Comparison of ENCODE assay signal across 12 mouse cellular contexts in genomic region chr12:85970191-85970590, GRCm38 (mm10).
DNase-seq lines count a peak whose midpoint lies in the region; ATAC-seq and TF ChIP-seq lines count a peak whose summit lies in the region.
"Had no signal": no experiment of that assay in that cellular context is flagged by ENCODE, and none has a peak within 500 bp of the region (broad histone marks: within the 10 kb centered on the region; RNA-seq: fewer than 3 reads in every experiment).

No protein-coding gene starts in this region.

- no peak overlapping the region for H3K9ac ChIP-seq in lung, embryonic 14.5 days
- H3K9ac ChIP-seq in forebrain, postnatal 0 days: no peak overlapping the region
- H3K9ac ChIP-seq: heart, embryonic 13.5 days; hindbrain, embryonic 12.5 days; liver, embryonic 14.5 days had no signal

- TF ChIP-seq CTCF in lung, embryonic 14.5 days (IDR thresholded peaks at IDR 0.05; ENCODE audit: low read depth): no peak
- TF ChIP-seq CTCF in forebrain, postnatal 0 days (IDR thresholded peaks at IDR 0.05; ENCODE audit: low read depth): no peak

- H3K27ac ChIP-seq in lung, embryonic 14.5 days (ENCODE audit: low read depth): peak overlapping the region; percentile 47
- H3K27ac ChIP-seq in forebrain, postnatal 0 days (ENCODE audit: low read depth, low read length): no peak overlapping the region
- H3K27ac ChIP-seq: forebrain, embryonic 10.5 days; heart, embryonic 13.5 days; hindbrain, embryonic 12.5 days; liver, embryonic 14.5 days had no signal

- H3K4me3 ChIP-seq in lung, embryonic 14.5 days (ENCODE audit: low read depth, low read length): no peak overlapping the region
- H3K4me3 ChIP-seq in myocyte: no peak overlapping the region
- H3K4me3 ChIP-seq in forebrain, postnatal 0 days (ENCODE audit: low read depth, low read length): no peak overlapping the region
- H3K4me3 ChIP-seq: forebrain, embryonic 10.5 days; heart, embryonic 13.5 days; hindbrain, embryonic 12.5 days had no signal

- no peak overlapping the region for H3K4me2 ChIP-seq in lung, embryonic 14.5 days
- H3K4me2 ChIP-seq in myocyte (ENCODE audit: low read depth): peak overlapping the region; percentile 61
- H3K4me2 ChIP-seq in forebrain, postnatal 0 days (ENCODE audit: low read depth): no peak overlapping the region
- H3K4me2 ChIP-seq: heart, embryonic 13.5 days; hindbrain, embryonic 12.5 days had no signal

- H3K36me3 ChIP-seq in lung, embryonic 14.5 days (ENCODE audit: insufficient read depth): no peaks in the 10 kb centered on the region
- no peaks in the 10 kb centered on the region for H3K36me3 ChIP-seq in myocyte (ENCODE audit: control insufficient read depth, insufficient read depth)
- 0 out of 2 replicates have a peak, but pooled peaks cover 2% of the 10 kb centered on the region for H3K36me3 ChIP-seq in forebrain, postnatal 0 days (ENCODE audit: insufficient read depth)
- H3K36me3 ChIP-seq: forebrain, embryonic 10.5 days; heart, embryonic 13.5 days; hindbrain, embryonic 12.5 days had no signal

- H3K9me3 ChIP-seq in lung, embryonic 14.5 days (ENCODE audit: low read depth, low read length): no peaks in the 10 kb centered on the region
- no peaks in the 10 kb centered on the region for H3K9me3 ChIP-seq in forebrain, postnatal 0 days (ENCODE audit: low read length)
- H3K9me3 ChIP-seq: forebrain, embryonic 10.5 days; heart, embryonic 13.5 days; hindbrain, embryonic 12.5 days had no signal

- no peak overlapping the region for H3ac ChIP-seq in myocyte (ENCODE audit: control insufficient read depth, insufficient read length)

- peaks cover 20% of the 10 kb centered on the region for H3K4me1 ChIP-seq in lung, embryonic 14.5 days (ENCODE audit: insufficient read depth)
- no peaks in the 10 kb centered on the region for H3K4me1 ChIP-seq in forebrain, postnatal 0 days (ENCODE audit: insufficient read depth)

- no peak for TF ChIP-seq POLR2A in myocyte (IDR thresholded peaks at IDR 0.05; ENCODE audit: insufficient read length, low read depth)

- H3K79me2 ChIP-seq in myocyte (ENCODE audit: control insufficient read depth, insufficient read depth): peaks cover 72% of the 10 kb centered on the region

- intact Hi-C loops in heart, postnatal 25 days (cut with DNase I): no loop called here

- WGBS in lung, embryonic 14.5 days: 50% methylated on average over 5 of the region's 5 CpGs
- 57% methylated on average over 5 of the region's 5 CpGs for WGBS in forebrain, postnatal 0 days

- no peak for DNase-seq in lung, embryonic 14.5 days
- DNase-seq in lung, postnatal 36 days: no peak
- peak; percentile 83 to 85 for DNase-seq in cerebellum, postnatal 36 days
- DNase-seq in forebrain, postnatal 0 days: no peak
- DNase-seq in heart, postnatal 25 days (ENCODE audit: low spot score): no peak
- DNase-seq: kidney, adult 2 months had no signal

- no peak for ATAC-seq in lung, embryonic 14.5 days (ENCODE audit: insufficient read depth)
- peak; percentile 78 for ATAC-seq in cerebellum, adult (ENCODE audit: insufficient number of reproducible peaks, low FRiP score, low TSS enrichment)
- no peak for ATAC-seq in forebrain, postnatal 0 days

- H3K27me3 ChIP-seq in lung, embryonic 14.5 days (ENCODE audit: insufficient read depth, low read length): no peaks in the 10 kb centered on the region
- no peaks in the 10 kb centered on the region for H3K27me3 ChIP-seq in myocyte (ENCODE audit: control insufficient read depth, insufficient read depth, insufficient read length)
- H3K27me3 ChIP-seq in forebrain, postnatal 0 days (ENCODE audit: insufficient read depth, low read length): no peaks in the 10 kb centered on the region
- H3K27me3 ChIP-seq: heart, embryonic 13.5 days; hindbrain, embryonic 12.5 days had no signal

TF ChIP-seq in myocyte, 11 proteins besides CTCF, POLR2A, EP300 and RAD21:
- TF ChIP-seq TCF3 (IDR thresholded peaks at IDR 0.05; ENCODE audit: insufficient read length, low read depth) (no peak), MYOD1 (IDR thresholded peaks at IDR 0.05; ENCODE audit: control insufficient read depth in 1 of 3, insufficient read length in 2 of 3, low read depth in 2 of 3) (peak in 1 of 3 experiments; percentile 94), USF1 (IDR thresholded peaks at IDR 0.05; ENCODE audit: low read depth) (no peak), MYOG (IDR thresholded peaks at IDR 0.05; ENCODE audit: control insufficient read depth in 1 of 3, insufficient read depth in 1 of 3, insufficient read length in 2 of 3, low read depth in 2 of 3) (peak in 1 of 3 experiments; percentile 76)
TF ChIP-seq in myocyte: peak in this region for 2.

Comparison
In these comparisons a context has a peak if more than half of its experiments do, and no peak if none do; other contexts are left out.
1. DNase-seq: peak in cerebellum, postnatal 36 days (2 of 2); none in lung, embryonic 14.5 days (single experiment), lung, postnatal 36 days (single experiment), forebrain, postnatal 0 days (single experiment) and heart, postnatal 25 days (single experiment).